Mouse (Mus musculus) kidney, embryonic 15.5 days (tissue): Measurements from ENCODE around the gene Prkcb. TPM values are rescaled to one million over a fixed set of nuclear protein-coding genes. Genes with fewer than 3 reads are reported as not detected.

ENCODE experiments used
- ATAC-seq: fragments of 200-750 bp; cut with Nextera tagmentation; replicated peaks from 2 replicates; pipeline ENCODE4 v1.8.0; 2017; ENCODE audit warnings: moderate TSS enrichment; ENCODE audit not compliant: low FRiP score
- H3K27ac ChIP-seq: fragments of 300-500 bp; sonication (generic); 2 replicates; pipeline ENCODE4 v1.5.1; 2015; ENCODE audit warnings: mild to moderate bottlenecking, inconsistent platforms
- H3K27me3 ChIP-seq: fragments of 300-500 bp; sonication (generic); 2 replicates; pipeline ENCODE4 v1.6.1; 2015; ENCODE audit warnings: inconsistent platforms
- H3K36me3 ChIP-seq: fragments of 300-500 bp; sonication (generic); 2 replicates; pipeline ENCODE4 v1.6.1; 2015; ENCODE audit warnings: inconsistent platforms
- H3K4me1 ChIP-seq: fragments of 300-500 bp; sonication (generic); 2 replicates; pipeline ENCODE4 v1.6.1; 2015; ENCODE audit warnings: inconsistent platforms
- H3K4me2 ChIP-seq: fragments of 300-500 bp; sonication (generic); 2 replicates; pipeline ENCODE4 v1.6.1; 2015; ENCODE audit warnings: moderate library complexity, mild to moderate bottlenecking, inconsistent platforms
- H3K4me3 ChIP-seq: fragments of 300-500 bp; sonication (generic); replicated peaks from 2 replicates; pipeline ENCODE4 v1.5.1; 2015; ENCODE audit warnings: mild to moderate bottlenecking, inconsistent platforms
- H3K9ac ChIP-seq: fragments of 300-500 bp; sonication (generic); 2 replicates; pipeline ENCODE4 v1.6.1; 2015; ENCODE audit warnings: mild to moderate bottlenecking, inconsistent platforms
- H3K9me3 ChIP-seq: fragments of 300-500 bp; sonication (generic); replicated peaks from 2 replicates; pipeline ENCODE4 v1.6.1; 2016; ENCODE audit warnings: inconsistent platforms
- WGBS: fragments of 180-500 bp; shearing (Covaris S2); methylation state at CpG from one replicate; pipeline ENCODE4 v1.1.7; 2015; ENCODE audit warnings: mixed read lengths; 5-methylcytosine and 5-hydroxymethylcytosine counted together
- polyA plus RNA-seq: library from polyadenylated mRNA; unstranded; fragments of >200 nt; fragmentation: Nextera tagmentation; extraction: Ambion mirVana; gene quantifications from 2 replicates; pipeline ENCODE4 v1.2.1, GENCODE M21; 2015

Prkcb gene
- polyA plus RNA-seq, 1 experiment from 2014 or later = 5.9 TPM

DNA sequence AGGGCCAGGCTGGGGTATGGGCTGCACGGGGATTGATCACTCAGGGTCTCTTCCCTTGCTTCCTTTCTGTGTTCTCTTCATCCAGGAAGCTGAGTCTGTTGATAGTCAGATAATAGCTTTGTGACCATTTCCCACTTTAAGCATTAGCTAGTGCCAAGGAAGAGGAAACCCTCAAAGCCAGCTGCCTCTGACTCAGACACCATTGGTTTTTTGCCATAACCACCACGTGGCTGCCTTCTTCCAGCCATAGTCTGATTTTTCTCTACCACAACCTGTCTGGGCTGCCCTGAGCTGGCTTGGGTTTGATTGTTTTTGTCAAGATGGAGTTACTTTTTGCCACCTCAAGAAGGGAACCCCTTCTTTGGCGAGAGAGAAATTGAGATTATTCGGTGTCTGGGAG, 41.0 kb downstream of the Prkcb start:
- Histone ChIP-seq H3K27ac (no peak overlapping the region), H3K27me3 (no peaks in the 10 kb centered on the region), H3K9ac (no peak overlapping the region), H3K4me1 (no peaks in the 10 kb centered on the region), H3K9me3 (no peaks in the 10 kb centered on the region), H3K4me3 (no peak overlapping the region), H3K36me3 (no peaks in the 10 kb centered on the region), H3K4me2 (no peak overlapping the region)
- ATAC-seq = no peak
- 85% methylated on average over 4 of the region's 4 CpGs for WGBS

DNA sequence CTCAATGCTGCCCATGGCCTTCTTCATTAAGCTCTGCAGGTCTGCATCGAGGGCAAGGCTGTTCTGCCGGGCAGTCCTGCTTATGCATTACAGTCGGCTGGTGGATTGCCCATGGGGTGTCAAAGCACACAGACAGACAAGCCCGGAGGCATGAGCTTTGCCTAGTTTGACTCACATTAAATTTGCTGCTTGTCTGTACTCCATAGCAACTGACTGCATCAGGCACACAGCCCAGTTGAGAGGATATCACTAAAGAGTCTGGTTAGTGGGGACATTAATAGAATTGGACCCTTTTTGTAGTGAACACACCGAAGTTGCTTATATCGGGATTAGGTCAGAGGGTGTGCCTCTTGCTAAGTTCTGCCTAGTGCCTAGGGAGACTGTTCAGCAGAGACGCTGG, 45.1 kb downstream of the Prkcb start:
- Histone ChIP-seq H3K4me2 (no peak overlapping the region), H3K4me3 (no peak overlapping the region), H3K4me1 (no peaks in the 10 kb centered on the region), H3K36me3 (no peaks in the 10 kb centered on the region), H3K9me3 (no peaks in the 10 kb centered on the region), H3K27ac (no peak overlapping the region), H3K9ac (no peak overlapping the region), H3K27me3 (no peaks in the 10 kb centered on the region)
- ATAC-seq = no peak
- WGBS = 87% methylated on average over 7 of the region's 7 CpGs

DNA sequence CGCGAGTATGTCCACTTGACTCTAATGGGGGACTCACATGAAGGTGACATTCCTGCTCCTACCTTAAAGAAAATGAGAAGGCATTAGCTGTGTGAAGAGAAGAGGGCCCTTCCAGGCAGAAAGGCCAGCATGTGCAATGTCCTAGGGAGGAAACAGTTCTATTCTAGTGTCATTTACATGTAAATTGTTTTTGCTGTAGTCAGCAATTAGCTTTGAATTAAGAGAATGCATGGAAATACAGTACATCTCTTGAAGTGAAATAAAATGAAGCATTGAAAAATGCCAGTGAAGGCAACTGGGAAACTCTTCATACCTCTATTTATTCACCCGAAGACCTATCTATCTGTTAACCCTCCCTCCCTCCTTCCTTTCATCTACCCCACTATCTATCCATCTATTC, 48.8 kb downstream of the Prkcb start:
- no peak overlapping the region for H3K4me3 ChIP-seq
- no peaks in the 10 kb centered on the region for H3K27me3 ChIP-seq
- H3K9me3 ChIP-seq = no peaks in the 10 kb centered on the region
- no peak overlapping the region for H3K4me2 ChIP-seq
- H3K27ac ChIP-seq = no peak overlapping the region
- no peak overlapping the region for H3K9ac ChIP-seq
- 90% methylated on average over 3 of the region's 3 CpGs for WGBS
- no peaks in the 10 kb centered on the region for H3K36me3 ChIP-seq
- H3K4me1 ChIP-seq = no peaks in the 10 kb centered on the region
- ATAC-seq = no peak

DNA sequence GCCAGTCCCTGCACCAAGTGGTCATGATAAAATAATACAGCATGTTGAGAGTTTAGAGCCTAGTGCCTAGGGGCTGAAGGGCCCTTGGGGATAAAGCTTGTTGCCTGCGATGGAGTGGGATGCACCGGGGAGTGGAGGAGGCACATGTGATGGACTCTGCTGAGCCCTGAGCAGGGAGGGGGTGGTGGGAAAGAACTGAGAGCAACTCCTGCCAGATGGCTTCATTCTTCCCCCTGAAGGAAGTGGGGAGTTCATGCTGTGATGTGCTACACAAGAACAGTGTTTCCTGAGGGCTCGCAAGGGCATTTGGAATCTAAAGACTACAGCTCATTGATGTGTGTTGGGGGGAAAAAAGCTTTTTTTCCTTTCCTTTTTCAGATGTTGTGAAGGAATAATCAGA, 49.5 kb downstream of the Prkcb start:
- Histone ChIP-seq H3K4me1 (no peaks in the 10 kb centered on the region), H3K9ac (no peak overlapping the region), H3K36me3 (no peaks in the 10 kb centered on the region), H3K4me2 (no peak overlapping the region), H3K4me3 (no peak overlapping the region), H3K9me3 (no peaks in the 10 kb centered on the region), H3K27ac (no peak overlapping the region), H3K27me3 (no peaks in the 10 kb centered on the region)
- no peak for ATAC-seq
- WGBS = 53% methylated on average over 3 of the region's 3 CpGs

DNA sequence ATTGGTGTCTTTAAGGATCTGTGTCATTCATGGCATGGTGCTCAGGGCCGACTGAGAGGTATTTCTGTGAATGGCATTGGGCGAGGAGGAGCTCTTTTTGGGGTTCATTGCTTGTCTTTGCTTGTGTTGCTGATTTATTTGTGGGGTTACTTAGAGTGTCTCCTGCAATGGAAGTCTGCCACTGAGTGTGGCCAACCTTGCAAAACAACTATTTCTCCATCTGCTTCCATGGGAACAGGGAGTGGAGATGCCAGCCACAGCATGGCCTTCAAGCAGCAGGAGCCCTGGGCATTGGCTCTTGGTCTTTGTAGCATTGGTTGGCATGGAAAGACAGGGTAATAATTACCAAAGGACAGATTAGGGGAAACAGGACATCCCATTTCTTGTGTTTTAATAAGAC, 50.9 kb downstream of the Prkcb start:
- no peak for ATAC-seq
- WGBS = 84% methylated on average over 2 of the region's 2 CpGs
- Histone ChIP-seq H3K4me3 (no peak overlapping the region), H3K36me3 (no peaks in the 10 kb centered on the region), H3K4me2 (no peak overlapping the region), H3K27ac (no peak overlapping the region), H3K27me3 (no peaks in the 10 kb centered on the region), H3K4me1 (no peaks in the 10 kb centered on the region), H3K9ac (no peak overlapping the region), H3K9me3 (no peaks in the 10 kb centered on the region)

DNA sequence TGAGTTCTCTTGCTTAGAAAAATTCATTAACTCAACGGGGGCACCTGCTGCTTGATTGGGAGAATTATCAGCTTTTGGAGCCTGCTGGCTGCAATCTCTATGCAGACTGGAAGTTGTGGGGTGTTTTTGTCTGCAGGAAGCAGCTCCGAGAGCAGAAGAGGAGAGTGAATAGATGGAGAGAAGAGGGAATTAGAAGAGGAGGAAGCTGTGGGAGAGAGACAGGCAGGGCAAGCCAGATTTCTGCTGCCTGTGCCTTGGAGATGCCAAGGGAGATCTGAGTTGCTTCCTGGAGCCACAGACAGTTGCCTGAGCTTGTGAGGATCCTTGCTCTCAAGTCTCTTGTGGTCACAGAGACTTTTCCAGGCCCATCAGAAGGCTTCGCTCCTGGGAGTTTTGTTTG, 53.3 kb downstream of the Prkcb start:
- Histone ChIP-seq H3K4me1 (no peaks in the 10 kb centered on the region), H3K9ac (no peak overlapping the region), H3K4me3 (no peak overlapping the region), H3K36me3 (no peaks in the 10 kb centered on the region), H3K4me2 (no peak overlapping the region), H3K27me3 (no peaks in the 10 kb centered on the region), H3K27ac (no peak overlapping the region), H3K9me3 (no peaks in the 10 kb centered on the region)
- WGBS = 74% methylated on average over 3 of the region's 3 CpGs
- ATAC-seq = no peak

DNA sequence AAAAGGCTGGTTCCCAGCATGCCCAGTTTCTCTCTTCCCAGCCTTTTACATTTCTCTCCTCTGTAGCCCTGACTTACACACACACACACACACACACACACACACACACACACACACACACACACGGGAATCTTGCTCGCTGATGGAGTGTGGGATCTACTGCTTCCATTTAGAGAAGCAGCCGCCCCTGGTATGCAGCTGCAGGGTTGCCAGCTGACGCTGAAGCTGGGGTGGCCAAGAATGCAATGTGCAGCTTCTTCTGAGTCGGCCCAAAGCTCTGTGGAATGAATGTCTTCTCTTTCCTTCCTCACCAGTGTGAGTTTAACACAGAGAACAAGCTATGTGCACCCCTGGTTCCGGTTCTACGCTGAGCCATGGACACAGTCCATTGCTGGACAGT, 56.1 kb downstream of the Prkcb start:
- no peaks in the 10 kb centered on the region for H3K36me3 ChIP-seq
- H3K4me1 ChIP-seq = no peaks in the 10 kb centered on the region
- 79% methylated on average over 7 of the region's 7 CpGs for WGBS
- H3K9me3 ChIP-seq = no peaks in the 10 kb centered on the region
- H3K4me2 ChIP-seq = no peak overlapping the region
- no peak overlapping the region for H3K4me3 ChIP-seq
- no peak overlapping the region for H3K9ac ChIP-seq
- H3K27ac ChIP-seq = no peak overlapping the region
- no peak for ATAC-seq
- H3K27me3 ChIP-seq = no peaks in the 10 kb centered on the region

DNA sequence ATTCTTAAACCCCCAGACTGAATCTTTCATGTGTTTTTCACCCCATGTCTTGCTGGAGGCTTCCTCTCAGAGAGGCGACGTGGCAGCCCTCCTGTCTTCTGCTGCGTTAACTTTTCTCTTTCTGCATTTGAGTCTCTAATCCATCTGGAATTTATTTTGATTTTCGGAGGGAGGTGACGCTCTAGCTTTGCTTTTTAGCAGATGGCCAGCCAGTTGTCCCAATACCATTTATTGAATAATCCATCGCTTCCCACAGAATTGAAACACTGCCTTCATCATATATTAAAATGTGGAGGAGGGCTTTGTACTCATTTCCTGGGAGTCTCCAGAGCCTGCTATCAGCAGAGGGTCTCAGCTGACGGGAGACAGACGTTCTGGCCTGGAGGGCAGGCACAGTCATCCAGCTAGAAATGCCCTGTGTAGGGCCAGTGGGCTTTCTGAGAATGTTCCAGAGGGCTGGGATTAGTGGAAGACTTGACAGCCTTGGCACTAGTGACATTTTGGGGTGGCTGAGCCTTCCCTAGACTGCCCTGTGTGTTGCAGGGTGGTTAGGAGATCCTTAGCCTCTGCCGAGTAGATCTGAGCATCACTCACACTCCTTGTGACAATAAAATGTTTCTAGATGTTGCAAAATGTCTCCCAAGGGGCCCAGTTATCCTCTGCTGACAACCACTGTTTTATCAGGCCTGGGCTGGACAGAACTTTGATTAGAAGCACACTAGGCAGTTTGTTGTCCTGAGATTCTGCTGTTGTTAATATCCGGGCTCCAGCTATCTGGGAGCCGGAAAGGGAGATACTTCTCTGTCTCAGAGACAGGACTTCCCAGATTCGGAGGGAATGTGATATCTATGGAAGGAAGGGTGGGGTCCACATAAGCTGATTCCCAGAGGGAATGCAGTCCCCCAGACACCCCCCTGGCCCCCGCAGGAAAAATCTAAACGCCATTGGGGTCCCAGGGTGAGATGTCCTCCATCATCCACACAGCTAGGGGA, 58.0 kb downstream of the Prkcb start:
- WGBS = 67% methylated on average over 14 of the region's 14 CpGs
- Histone ChIP-seq H3K27ac (no peak overlapping the region), H3K9me3 (no peaks in the 10 kb centered on the region), H3K4me3 (no peak overlapping the region), H3K4me1 (no peaks in the 10 kb centered on the region), H3K27me3 (no peaks in the 10 kb centered on the region), H3K4me2 (no peak overlapping the region), H3K36me3 (no peaks in the 10 kb centered on the region), H3K9ac (no peak overlapping the region)
- no peak for ATAC-seq

DNA sequence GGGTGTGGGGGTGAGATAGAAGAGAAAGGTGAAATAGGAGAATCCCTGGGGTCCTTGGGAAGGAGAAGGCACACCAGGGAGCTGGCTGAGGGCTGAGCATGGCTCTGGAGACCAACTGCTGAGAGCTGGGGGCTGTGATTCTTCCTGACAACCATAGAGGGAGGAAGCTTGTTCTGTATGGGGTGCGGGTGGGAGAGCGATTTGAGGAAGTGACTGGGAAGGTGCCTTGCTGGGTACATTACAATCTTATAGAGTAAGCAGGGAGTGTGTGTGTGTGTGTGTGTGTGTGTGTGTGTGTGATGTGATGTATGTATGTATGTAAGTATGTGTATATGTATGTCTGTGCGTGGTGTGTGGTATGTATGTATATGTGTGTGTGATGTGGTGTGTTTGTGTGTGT, 58.9 kb downstream of the Prkcb start:
- Histone ChIP-seq H3K9ac (no peak overlapping the region), H3K4me2 (no peak overlapping the region), H3K9me3 (no peaks in the 10 kb centered on the region), H3K4me3 (no peak overlapping the region), H3K4me1 (no peaks in the 10 kb centered on the region), H3K27ac (no peak overlapping the region), H3K36me3 (no peaks in the 10 kb centered on the region), H3K27me3 (no peaks in the 10 kb centered on the region)
- no peak for ATAC-seq
- 81% methylated on average over 3 of the region's 3 CpGs for WGBS

DNA sequence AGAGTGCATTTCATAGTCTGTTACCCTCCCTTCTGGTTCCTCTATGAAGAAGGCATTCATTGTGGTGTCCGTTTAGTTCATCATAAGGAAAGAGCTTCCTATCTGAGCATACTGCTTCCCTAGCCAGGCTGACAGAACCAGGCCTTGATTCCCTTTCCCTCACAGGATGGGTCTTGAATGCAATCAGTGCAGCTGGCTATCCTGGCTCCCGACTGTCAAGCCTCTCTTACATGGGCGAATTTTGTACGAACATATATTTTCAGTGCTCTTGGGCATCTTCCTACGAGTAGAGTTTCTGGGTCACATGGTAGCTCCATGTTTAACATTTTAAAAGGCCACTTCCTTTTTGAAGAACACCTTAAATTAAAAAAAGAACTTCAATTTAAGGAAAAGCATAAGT, 61.4 kb downstream of the Prkcb start:
- ATAC-seq = no peak

DNA sequence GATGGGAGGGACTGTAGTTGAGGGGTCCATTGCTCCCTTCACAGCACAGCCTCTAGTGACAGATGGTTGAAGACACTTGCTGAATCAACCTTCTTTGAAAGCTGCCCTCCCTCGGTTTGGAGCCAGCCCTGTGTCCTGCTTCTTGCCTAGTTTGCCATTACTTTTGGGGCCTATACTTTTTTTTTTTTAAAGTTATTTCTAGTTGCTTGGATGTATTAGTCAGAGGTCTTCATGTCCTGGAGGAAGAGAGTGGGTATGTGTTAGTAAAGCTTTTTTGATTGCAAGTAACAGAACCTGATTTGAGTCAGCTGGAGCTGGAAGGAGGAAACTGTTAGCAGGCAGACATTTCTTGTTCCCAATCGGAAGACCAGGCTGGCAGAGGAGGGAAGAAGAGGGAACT, 62.2 kb downstream of the Prkcb start:
- H3K36me3 ChIP-seq = no peaks in the 10 kb centered on the region
- no peak overlapping the region for H3K9ac ChIP-seq
- H3K27me3 ChIP-seq = no peaks in the 10 kb centered on the region
- no peaks in the 10 kb centered on the region for H3K9me3 ChIP-seq
- H3K4me3 ChIP-seq = no peak overlapping the region
- WGBS = 63% methylated on average over 2 of the region's 2 CpGs
- no peak for ATAC-seq
- no peaks in the 10 kb centered on the region for H3K4me1 ChIP-seq
- no peak overlapping the region for H3K4me2 ChIP-seq
- H3K27ac ChIP-seq = no peak overlapping the region

More for the DNA sequence above, 61.4 kb downstream of the Prkcb start:
- Histone ChIP-seq H3K9me3 (no peaks in the 10 kb centered on the region), H3K4me3 (no peak overlapping the region), H3K36me3 (no peaks in the 10 kb centered on the region), H3K4me1 (no peaks in the 10 kb centered on the region), H3K27me3 (no peaks in the 10 kb centered on the region), H3K9ac (no peak overlapping the region), H3K4me2 (no peak overlapping the region), H3K27ac (no peak overlapping the region)
- WGBS = 83% methylated on average over 5 of the region's 5 CpGs

DNA sequence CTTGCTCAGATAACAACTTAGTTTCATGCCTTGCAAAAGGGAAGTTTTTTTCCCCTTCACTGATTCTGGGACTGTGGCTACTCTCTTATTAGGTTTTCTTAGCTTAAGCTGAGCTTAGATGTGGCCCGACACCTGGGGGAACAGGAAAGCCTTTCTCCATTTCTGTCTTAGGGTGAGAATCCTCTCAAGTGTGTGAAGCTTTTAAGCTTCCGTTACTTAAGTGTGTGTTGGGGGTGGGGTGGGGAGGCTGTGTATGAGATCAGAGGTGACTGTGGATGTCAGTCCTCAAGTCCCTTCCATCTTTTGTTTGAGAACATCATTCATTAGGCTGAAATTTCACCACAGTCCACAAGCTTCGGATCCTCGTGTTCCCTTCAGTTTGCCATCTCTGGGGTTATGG, 63.3 kb downstream of the Prkcb start:
- Histone ChIP-seq H3K27ac (no peak overlapping the region), H3K9ac (no peak overlapping the region), H3K4me1 (no peaks in the 10 kb centered on the region), H3K9me3 (no peaks in the 10 kb centered on the region), H3K27me3 (no peaks in the 10 kb centered on the region), H3K4me3 (no peak overlapping the region), H3K36me3 (no peaks in the 10 kb centered on the region), H3K4me2 (no peak overlapping the region)
- WGBS = 70% methylated on average over 4 of the region's 4 CpGs
- no peak for ATAC-seq
